Mouse (Mus musculus) myocyte (in vitro differentiated cells): ENCODE results near the gene Plcxd2.

Experiments used
- CEBPB ChIP-seq: IDR thresholded peaks from 2 replicates; pipeline ENCODE4 v1.6.1; 2011; ENCODE audit warnings: mild to moderate bottlenecking, moderate library complexity; ENCODE audit not compliant: poor library complexity, insufficient read depth, severe bottlenecking
- E2F4 ChIP-seq: IDR thresholded peaks from one replicate; pipeline ENCODE4 v1.6.1; 2011; ENCODE audit warnings: mild to moderate bottlenecking, control low read depth, moderate library complexity; ENCODE audit not compliant: insufficient read depth
- POLR2A ChIP-seq: IDR thresholded peaks from one replicate; pipeline ENCODE4 v1.6.1; 2011; ENCODE audit warnings: low read depth, mild to moderate bottlenecking, control low read depth, moderate library complexity; ENCODE audit not compliant: insufficient read length
- POLR2AphosphoS2 ChIP-seq: IDR thresholded peaks from one replicate; pipeline ENCODE4 v1.6.1; 2011; ENCODE audit warnings: low read depth, control low read depth; ENCODE audit not compliant: insufficient read length

DNA sequence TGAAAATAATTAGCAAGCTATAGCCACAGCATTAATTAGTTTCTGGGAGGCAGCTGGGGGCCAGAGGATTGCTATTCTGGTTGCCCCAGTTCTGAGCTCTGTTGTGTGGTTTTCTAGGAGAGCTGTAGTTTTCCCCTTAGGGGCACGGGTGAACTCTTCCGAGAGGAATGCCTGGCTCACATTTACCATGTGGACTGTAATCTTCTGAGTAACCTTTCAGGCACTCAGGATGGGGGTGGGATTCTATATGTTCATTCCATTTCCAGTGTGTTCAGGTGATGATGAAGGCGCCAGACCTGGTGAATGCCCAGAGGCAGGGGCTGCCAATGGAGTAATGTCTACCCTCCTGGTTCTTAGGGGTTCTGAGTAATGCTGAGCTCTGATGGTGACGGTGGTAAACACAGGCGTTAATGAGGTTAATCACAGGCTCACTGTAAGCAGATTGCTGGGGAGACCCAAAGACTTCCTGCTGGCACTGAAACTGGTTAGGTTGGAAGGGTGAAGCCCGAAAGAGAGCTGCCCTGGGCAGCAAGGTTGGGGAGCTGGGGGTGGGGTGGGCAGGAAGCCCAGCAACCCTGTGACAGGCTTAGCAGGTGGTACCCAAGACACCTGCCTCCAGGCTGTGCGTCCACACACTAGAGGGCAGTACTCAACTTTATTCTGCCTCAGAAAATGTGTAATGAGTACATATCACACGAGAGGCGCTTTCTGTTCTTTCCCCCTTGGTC lies 35.9 kb downstream of the Plcxd2 start:
- TF ChIP-seq POLR2A = no peak
- TF ChIP-seq E2F4 = no peak
- TF ChIP-seq POLR2AphosphoS2 = no peak
- no peak for TF ChIP-seq CEBPB
